Mouse (Mus musculus): ENCODE measurements around the gene Bub1b. TPM values are rescaled to one million over a fixed set of nuclear protein-coding genes. Genes with fewer than 3 reads are reported as not detected.

Bub1b gene
- polyA plus RNA-seq, 1 experiment from 2014 or later, result 72.5 TPM

DNA sequence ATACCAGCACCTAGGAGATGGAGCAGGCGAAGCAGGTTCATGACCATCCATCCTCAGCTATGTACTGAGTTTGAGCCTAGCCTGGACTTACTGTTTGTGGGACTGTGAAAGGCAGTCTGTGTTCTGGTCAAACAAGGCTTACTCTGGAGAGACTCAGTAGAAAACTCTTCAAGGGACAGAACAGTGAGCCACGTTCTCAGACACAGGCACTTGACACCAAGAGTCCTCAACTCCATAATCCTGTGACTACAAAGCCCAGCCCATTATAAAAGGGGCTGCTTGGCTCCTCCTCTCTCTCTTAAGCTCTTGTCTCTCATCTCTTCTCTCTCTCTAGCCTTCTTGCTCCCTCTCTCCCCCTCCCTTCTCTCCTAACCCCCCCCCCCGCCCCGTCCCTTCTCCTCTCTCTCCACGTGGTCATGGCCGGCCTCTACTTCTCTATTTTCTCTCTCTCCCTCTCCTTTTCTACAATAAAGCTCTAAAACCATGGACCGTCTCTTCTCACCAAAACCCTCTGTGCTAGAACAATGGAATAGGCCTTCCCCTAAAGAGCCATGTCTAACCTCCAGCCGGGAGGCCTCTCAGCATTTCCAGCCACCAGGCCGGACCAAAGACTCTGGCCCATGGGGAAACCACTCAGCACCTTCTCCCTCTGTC lies 25.7 kb upstream of the Bub1b start:
- 66% methylated on average over 8 of the region's 9 CpGs for WGBS (ENCODE audit: insufficient replicate concordance)
- no peak overlapping the region for H3K9ac ChIP-seq
- H3K27me3 ChIP-seq (replicated peaks), result no peaks in the 10 kb centered on the region
- no peaks in the 10 kb centered on the region for H3K36me3 ChIP-seq
- H3K27ac ChIP-seq, result no peak overlapping the region
- no peak overlapping the region for H3K4me3 ChIP-seq
- ATAC-seq, result no peak
- H3K9me3 ChIP-seq (replicated peaks), result no peaks in the 10 kb centered on the region
- H3K4me1 ChIP-seq, result peaks cover 5% of the 10 kb centered on the region; the same call in 1 of the 2 replicates
- no peak overlapping the region for H3K4me2 ChIP-seq

DNA sequence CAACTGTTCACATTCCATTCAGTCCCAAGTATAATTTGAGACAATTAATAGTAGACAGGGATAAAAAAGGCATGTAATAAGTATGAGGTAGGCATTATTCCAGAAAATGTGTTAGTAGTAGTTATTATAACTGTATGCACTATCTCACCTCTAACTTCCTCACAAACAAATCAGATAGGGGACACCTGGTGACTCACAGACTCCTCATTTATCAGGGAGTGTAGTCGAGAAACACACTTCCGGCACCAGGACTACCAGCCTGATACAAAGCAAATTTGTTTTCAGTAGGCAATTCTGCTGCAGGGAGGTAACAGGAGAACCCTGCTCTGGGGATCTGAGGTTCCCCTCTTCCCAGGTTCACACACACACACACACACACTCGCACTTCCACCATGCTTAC lies 24.9 kb upstream of the Bub1b start:
- WGBS (ENCODE audit: insufficient replicate concordance), result 59% methylated on average over 3 of the region's 3 CpGs
- Histone ChIP-seq H3K4me2 (no peak overlapping the region), H3K4me3 (no peak overlapping the region), H3K27ac (no peak overlapping the region), H3K9ac (no peak overlapping the region), H3K36me3 (no peaks in the 10 kb centered on the region), H3K4me1 (peaks cover 5% of the 10 kb centered on the region; the same call in 1 of the 2 replicates), H3K27me3 (replicated peaks) (no peaks in the 10 kb centered on the region), H3K9me3 (replicated peaks) (no peaks in the 10 kb centered on the region)
- no peak for ATAC-seq

DNA sequence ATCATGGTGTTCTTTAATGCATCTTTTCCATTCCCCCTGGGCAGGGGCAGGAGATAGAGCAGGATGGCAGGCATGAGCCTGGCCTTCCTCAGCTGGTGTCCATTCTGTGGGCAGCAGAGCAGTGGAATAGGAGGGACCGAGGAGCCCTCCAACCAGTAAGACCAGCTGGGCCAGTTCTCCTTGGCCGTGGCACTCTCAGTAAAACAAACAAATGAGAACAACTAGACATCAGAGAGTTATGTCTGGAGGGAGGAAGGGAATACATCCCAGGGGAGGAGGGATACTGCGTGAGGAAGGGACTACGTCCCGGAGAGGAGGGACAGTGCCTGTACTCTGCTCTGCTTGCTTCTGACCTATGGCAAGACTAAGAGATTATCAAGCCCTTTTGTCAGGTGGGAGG lies 12.0 kb upstream of the Bub1b start:
- H3K9me3 ChIP-seq (replicated peaks), result no peaks in the 10 kb centered on the region
- no peak overlapping the region for H3K9ac ChIP-seq
- H3K4me3 ChIP-seq, result no peak overlapping the region
- ATAC-seq, result no peak
- 68% methylated on average over 5 of the region's 5 CpGs for WGBS (ENCODE audit: insufficient replicate concordance)
- no peaks in the 10 kb centered on the region for H3K4me1 ChIP-seq
- H3K36me3 ChIP-seq, result no peaks in the 10 kb centered on the region
- H3K4me2 ChIP-seq, result no peak overlapping the region
- H3K27ac ChIP-seq, result no peak overlapping the region
- H3K27me3 ChIP-seq (replicated peaks), result no peaks in the 10 kb centered on the region

DNA sequence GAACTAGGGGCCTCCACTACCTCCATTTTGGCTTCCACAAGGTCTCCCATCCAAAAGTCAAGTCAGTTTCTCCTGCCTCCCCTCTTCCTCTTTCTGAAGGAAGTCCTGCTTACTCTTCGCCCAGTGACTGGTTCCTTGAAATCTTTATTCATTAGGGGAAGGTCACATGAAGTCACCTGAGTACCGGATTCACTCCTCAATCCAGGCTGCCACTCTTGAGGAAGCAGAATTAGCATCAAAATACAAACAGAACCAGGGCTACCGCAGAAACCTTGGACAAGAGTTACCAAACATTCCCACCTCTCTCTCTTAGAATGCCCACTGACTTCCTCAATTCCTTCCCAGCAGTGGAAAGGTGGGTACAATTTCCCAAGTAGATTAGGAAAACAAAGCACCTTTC lies 10.3 kb upstream of the Bub1b start:
- Histone ChIP-seq H3K4me1 (no peaks in the 10 kb centered on the region), H3K36me3 (no peaks in the 10 kb centered on the region), H3K9me3 (replicated peaks) (no peaks in the 10 kb centered on the region), H3K4me2 (no peak overlapping the region), H3K27ac (no peak overlapping the region), H3K4me3 (no peak overlapping the region), H3K9ac (no peak overlapping the region), H3K27me3 (replicated peaks) (no peaks in the 10 kb centered on the region)
- no peak for ATAC-seq
- WGBS (ENCODE audit: insufficient replicate concordance), result 38% methylated on average over 3 of the region's 3 CpGs

DNA sequence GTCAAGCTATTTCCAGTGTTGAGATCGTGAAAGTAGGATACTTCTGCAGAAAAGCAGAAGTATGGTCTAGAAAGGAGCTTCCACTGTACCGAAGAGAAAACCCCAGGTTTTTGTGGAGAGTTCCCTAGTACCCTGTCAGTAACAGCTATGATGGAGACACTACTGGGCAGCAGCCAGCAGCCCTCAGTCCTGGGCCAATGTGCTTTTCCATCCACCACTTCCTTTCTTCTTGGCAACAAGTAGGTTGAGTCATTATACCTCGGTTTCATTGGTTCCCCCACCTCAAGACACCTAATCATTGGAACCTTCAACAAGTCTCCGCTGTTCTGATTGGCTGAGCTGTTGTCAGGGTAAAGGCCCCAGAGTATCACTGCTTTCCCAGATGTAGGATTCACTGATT lies 6.9 kb upstream of the Bub1b start:
- H3K27me3 ChIP-seq (replicated peaks), result no peaks in the 10 kb centered on the region
- WGBS (ENCODE audit: insufficient replicate concordance), result 38% methylated on average over 4 of the region's 4 CpGs
- H3K4me2 ChIP-seq, result no peak overlapping the region
- no peak overlapping the region for H3K9ac ChIP-seq
- H3K27ac ChIP-seq, result no peak overlapping the region
- no peak overlapping the region for H3K4me3 ChIP-seq
- H3K36me3 ChIP-seq, result no peaks in the 10 kb centered on the region
- ATAC-seq, result no peak
- H3K9me3 ChIP-seq (replicated peaks), result no peaks in the 10 kb centered on the region
- H3K4me1 ChIP-seq, result no peaks in the 10 kb centered on the region

DNA sequence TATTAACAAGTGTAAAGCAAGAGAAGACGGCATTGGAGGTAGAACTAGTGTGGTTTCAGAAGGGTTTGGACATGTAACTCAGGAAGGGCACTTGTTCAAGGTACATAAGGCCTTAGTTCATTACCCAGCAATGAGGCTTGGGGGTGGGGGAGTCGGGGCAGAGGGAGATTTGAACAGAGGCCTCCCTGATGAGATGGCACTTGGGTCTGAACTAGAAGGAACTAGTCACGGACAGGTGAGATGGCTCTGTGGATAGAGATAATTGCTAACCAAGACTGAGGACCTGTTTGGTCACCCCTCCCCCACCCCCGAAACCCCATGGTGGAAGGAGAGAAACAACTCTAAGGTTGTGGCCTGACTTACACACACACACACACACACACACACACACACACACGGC lies 1.1 kb downstream of the Bub1b start:
- peak overlapping the region; percentile 82 for H3K4me2 ChIP-seq
- H3K9me3 ChIP-seq (replicated peaks), result no peaks in the 10 kb centered on the region
- peak overlapping the region; percentile 92 for H3K4me3 ChIP-seq
- ATAC-seq, result no peak
- peaks cover 41% of the 10 kb centered on the region for H3K4me1 ChIP-seq
- peaks cover 44% of the 10 kb centered on the region for H3K36me3 ChIP-seq
- H3K27me3 ChIP-seq (replicated peaks), result peaks cover 5% of the 10 kb centered on the region; the same call in 1 of the 2 replicates
- peak overlapping the region; percentile 81 for H3K27ac ChIP-seq
- WGBS (ENCODE audit: insufficient replicate concordance), result 15% methylated on average over 4 of the region's 5 CpGs
- peak overlapping the region; percentile 88 for H3K9ac ChIP-seq

DNA sequence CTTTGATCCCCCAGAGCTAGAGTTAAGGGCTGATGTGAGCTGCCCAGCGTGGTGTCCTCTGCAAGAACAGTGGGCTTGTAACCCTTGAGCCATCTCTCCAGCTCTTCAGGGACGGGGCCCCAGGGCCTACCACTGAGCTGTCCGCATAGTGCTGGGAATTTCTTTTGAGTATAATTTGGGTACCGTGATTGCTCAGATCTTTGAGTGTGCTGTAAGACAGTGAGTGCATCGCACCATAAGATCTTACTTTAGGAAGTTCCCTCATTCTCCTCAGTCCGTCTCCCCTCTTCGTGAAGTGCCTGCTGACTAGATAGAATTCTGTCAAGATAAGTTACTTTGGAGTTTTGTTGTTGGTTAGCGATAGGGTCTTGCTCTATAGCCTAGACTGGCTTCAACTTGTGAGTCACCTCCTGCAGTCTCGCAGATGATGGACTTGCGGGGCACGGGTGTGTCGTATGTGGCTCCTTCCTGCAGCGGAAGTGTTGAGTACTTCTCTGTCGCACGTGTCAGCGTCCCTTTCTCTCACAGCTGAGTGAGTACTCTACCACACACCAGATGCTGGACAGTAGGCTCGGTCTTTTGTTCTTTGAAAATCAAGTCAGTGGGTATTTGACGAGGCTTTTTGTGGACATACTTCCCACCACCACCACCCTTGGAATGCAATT lies 3.7 kb downstream of the Bub1b start:
- 0 out of 2 replicates have a peak, but pooled peaks cover 2% of the 10 kb centered on the region for H3K27me3 ChIP-seq (replicated peaks)
- no peak overlapping the region for H3K4me3 ChIP-seq
- peaks cover 70% of the 10 kb centered on the region for H3K36me3 ChIP-seq
- no peak overlapping the region for H3K27ac ChIP-seq
- peak overlapping the region; percentile 32; the same call in 1 of the 2 replicates for H3K9ac ChIP-seq
- H3K4me1 ChIP-seq, result peaks cover 41% of the 10 kb centered on the region
- ATAC-seq, result no peak
- WGBS (ENCODE audit: insufficient replicate concordance), result 73% methylated on average over 18 of the region's 18 CpGs
- no peaks in the 10 kb centered on the region for H3K9me3 ChIP-seq (replicated peaks)
- peak overlapping the region; percentile 82 for H3K4me2 ChIP-seq

DNA sequence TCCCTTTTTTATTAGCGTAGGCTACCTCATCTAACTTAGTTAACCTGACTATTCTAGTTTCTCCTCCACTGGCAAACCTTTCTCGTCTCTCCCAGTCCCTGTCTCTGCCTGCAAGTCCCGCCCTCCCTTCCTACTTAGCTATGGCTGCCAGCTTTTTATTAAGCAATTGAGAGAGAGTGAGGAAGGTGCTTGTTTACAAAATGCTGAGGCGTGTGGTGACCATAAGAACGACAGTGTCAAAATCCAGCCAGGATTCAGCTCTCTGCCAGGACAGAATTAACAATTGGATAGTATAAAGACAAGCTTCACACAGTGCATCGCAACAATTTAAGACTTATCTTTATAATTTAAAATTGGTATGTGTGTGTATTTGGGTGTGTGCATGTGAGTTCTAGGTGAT lies 6.1 kb downstream of the Bub1b start:
- Histone ChIP-seq H3K9me3 (replicated peaks) (no peaks in the 10 kb centered on the region), H3K27ac (no peak overlapping the region), H3K4me3 (no peak overlapping the region), H3K36me3 (peaks cover 94% of the 10 kb centered on the region), H3K9ac (no peak overlapping the region), H3K4me1 (peaks cover 32% of the 10 kb centered on the region), H3K27me3 (replicated peaks) (no peaks in the 10 kb centered on the region), H3K4me2 (no peak overlapping the region)
- no peak for ATAC-seq
- 84% methylated on average over 6 of the region's 6 CpGs for WGBS (ENCODE audit: insufficient replicate concordance)

DNA sequence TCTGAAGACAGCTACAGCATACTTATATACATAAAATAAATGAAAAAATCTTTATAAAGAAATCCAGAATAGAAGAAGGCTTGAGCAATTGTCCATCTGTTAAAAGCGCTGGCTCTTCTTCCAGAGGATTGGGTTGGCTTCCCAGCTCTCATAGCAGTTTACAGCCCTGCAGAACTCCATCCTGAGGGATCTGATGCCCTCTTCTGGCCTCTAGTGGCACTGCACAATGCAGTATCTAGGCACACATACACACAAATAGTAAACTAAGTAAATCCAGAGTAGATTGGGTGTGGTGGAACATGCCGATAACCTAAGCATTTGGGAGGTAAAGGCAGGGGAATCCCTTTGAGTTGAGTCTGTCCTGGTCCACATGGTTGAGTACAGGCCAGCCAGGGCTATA lies 8.0 kb downstream of the Bub1b start:
- Histone ChIP-seq H3K27me3 (replicated peaks) (no peaks in the 10 kb centered on the region), H3K27ac (no peak overlapping the region), H3K36me3 (peaks cover 99% of the 10 kb centered on the region), H3K9me3 (replicated peaks) (no peaks in the 10 kb centered on the region), H3K4me1 (peaks cover 13% of the 10 kb centered on the region), H3K4me3 (no peak overlapping the region), H3K4me2 (no peak overlapping the region), H3K9ac (no peak overlapping the region)
- no peak for ATAC-seq
- WGBS (ENCODE audit: insufficient replicate concordance), result 70% methylated on average over 2 of the region's 2 CpGs

DNA sequence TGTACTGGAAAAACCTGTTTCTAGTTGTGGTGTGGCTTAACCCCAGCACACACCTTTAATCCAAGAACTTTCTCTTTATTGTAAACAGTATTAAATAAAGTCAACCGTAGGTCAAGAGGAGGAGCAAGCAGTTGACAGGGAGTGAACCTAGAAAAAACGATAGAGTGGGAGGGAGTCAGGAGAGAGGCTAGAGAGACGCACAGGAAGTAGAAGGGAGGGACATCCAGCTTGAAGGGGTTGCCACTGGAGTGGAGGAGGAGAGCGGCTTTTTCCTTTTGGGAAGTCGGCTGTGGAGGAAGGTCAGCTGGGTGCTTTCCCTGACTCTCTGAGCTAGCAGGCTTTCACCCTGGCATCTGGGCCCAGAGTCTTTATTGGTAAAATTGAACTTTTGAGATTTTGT lies 9.0 kb downstream of the Bub1b start:
- H3K9ac ChIP-seq, result no peak overlapping the region
- H3K4me1 ChIP-seq, result peaks cover 3% of the 10 kb centered on the region
- no peak for ATAC-seq
- no peak overlapping the region for H3K4me2 ChIP-seq
- H3K27me3 ChIP-seq (replicated peaks), result no peaks in the 10 kb centered on the region
- H3K36me3 ChIP-seq, result peaks cover 99% of the 10 kb centered on the region
- no peak overlapping the region for H3K4me3 ChIP-seq
- 88% methylated on average over 5 of the region's 5 CpGs for WGBS (ENCODE audit: insufficient replicate concordance)
- H3K9me3 ChIP-seq (replicated peaks), result no peaks in the 10 kb centered on the region
- no peak overlapping the region for H3K27ac ChIP-seq

DNA sequence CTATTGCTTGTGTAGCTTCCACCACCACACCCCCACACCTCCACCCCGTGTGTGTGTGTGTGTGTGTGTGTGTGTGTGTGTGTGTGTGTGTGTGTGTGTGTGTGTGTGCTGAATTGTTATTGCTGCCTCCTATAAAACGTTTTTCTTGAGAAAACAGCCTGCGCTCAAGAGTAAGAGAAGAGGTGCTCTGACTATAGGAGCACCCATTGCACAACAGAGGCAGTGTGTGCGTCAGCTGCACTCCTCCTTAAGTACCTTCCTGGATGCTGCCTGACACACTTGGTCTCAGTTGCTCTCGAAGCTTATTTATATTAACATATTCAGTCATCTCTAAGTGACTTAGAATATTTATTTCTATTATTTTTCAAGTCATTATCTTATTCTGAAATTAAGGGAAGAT lies 20.0 kb downstream of the Bub1b start:
- Histone ChIP-seq H3K4me1 (no peaks in the 10 kb centered on the region), H3K27ac (no peak overlapping the region), H3K9me3 (replicated peaks) (no peaks in the 10 kb centered on the region), H3K36me3 (peaks cover 100% of the 10 kb centered on the region), H3K9ac (no peak overlapping the region), H3K27me3 (replicated peaks) (no peaks in the 10 kb centered on the region), H3K4me2 (no peak overlapping the region), H3K4me3 (no peak overlapping the region)
- ATAC-seq, result no peak
- WGBS (ENCODE audit: insufficient replicate concordance), result 81% methylated on average over 5 of the region's 5 CpGs

DNA sequence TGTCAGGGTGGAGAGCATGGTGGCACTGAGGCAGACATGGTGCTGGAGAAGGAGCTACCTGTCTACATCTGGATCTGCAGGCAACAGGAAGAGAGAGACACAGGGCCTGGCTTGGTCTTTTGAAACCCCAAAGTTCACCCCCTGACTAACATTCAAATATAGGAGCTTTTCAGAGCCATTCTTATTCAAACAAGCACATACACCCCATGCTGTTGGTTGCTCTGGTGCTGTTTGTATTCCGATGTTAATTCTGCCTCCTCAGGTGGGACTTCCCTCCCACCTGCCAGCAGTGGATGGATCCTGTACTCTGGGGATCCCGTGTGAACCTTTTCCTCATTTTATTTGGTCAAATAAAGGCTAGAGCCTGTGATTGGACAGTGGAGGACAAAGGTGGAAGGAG lies 22.1 kb downstream of the Bub1b start:
- H3K4me2 ChIP-seq, result no peak overlapping the region
- ATAC-seq, result no peak
- no peak overlapping the region for H3K4me3 ChIP-seq
- H3K4me1 ChIP-seq, result no peaks in the 10 kb centered on the region
- peaks cover 99% of the 10 kb centered on the region for H3K36me3 ChIP-seq
- no peak overlapping the region for H3K27ac ChIP-seq
- H3K9me3 ChIP-seq (replicated peaks), result no peaks in the 10 kb centered on the region
- no peaks in the 10 kb centered on the region for H3K27me3 ChIP-seq (replicated peaks)
- H3K9ac ChIP-seq, result no peak overlapping the region
- 84% methylated on average over 2 of the region's 2 CpGs for WGBS (ENCODE audit: insufficient replicate concordance)

Measured in liver, embryonic 12.5 days (tissue).